Mouse (Mus musculus) MEL (cell line): ENCODE measurements around the gene Grm7. TPM values are rescaled to one million over a fixed set of nuclear protein-coding genes. Genes with fewer than 3 reads are reported as not detected.

Experiments
- DNase-seq: peaks from one replicate; pipeline ENCODE4 v3.0.0; 2011; ENCODE audit warnings: low read depth, low spot score
- H3K27ac ChIP-seq: 2 replicates; pipeline ENCODE4 v1.5.1; 2012; ENCODE audit warnings: low read depth, mild to moderate bottlenecking, control low read depth, low read length, moderate library complexity; ENCODE audit not compliant: control insufficient read depth
- H3K27me3 ChIP-seq, 2 experiments: fragments of 150-350 bp in 1 of 2; sonication (generic) in 1 of 2; 2 replicates each; pipeline ENCODE4 v1.6.1; 2012; ENCODE audit warnings: low read length in 2 of 2, mild to moderate bottlenecking in 2 of 2, improper control_type of control experiment in 1 of 2, moderate library complexity in 1 of 2; ENCODE audit not compliant: insufficient read depth in 2 of 2, control insufficient read depth in 1 of 2
- H3K36me3 ChIP-seq, 2 experiments: 2 replicates each; pipeline ENCODE4 v1.6.1; 2012 to 2014; ENCODE audit warnings: low read length in 2 of 2, improper control_type of control experiment in 1 of 2, inconsistent platforms in 1 of 2, mild to moderate bottlenecking in 1 of 2; ENCODE audit not compliant: insufficient read depth in 2 of 2, control insufficient read depth in 1 of 2
- H3K4me1 ChIP-seq, 2 experiments: fragments of 150-350 bp in 1 of 2; sonication (generic) in 1 of 2; 2 replicates each; pipeline ENCODE4 v1.6.1; 2012; ENCODE audit warnings: low read length in 2 of 2, improper control_type of control experiment in 1 of 2, mild to moderate bottlenecking in 1 of 2; ENCODE audit not compliant: insufficient read depth in 2 of 2, control insufficient read depth in 1 of 2
- H3K4me3 ChIP-seq, 2 experiments: fragments of 150-350 bp in 1 of 2; sonication (generic) in 1 of 2; 2 replicates each; pipeline ENCODE4 v1.5.1; 2012; ENCODE audit warnings: low read depth in 2 of 2, low read length in 2 of 2, mild to moderate bottlenecking in 2 of 2, moderate library complexity in 2 of 2, control low read depth in 1 of 2, improper control_type of control experiment in 1 of 2; ENCODE audit not compliant: control insufficient read depth in 1 of 2, insufficient read depth in 1 of 2
- H3K79me2 ChIP-seq: 2 replicates; pipeline ENCODE4 v1.6.1; 2012; ENCODE audit warnings: mild to moderate bottlenecking, low read length, moderate library complexity; ENCODE audit not compliant: control insufficient read depth, poor library complexity, insufficient read depth
- H3K9ac ChIP-seq: 2 replicates; pipeline ENCODE4 v1.6.1; 2012; ENCODE audit warnings: low read depth, mild to moderate bottlenecking, control low read depth, low read length, moderate library complexity; ENCODE audit not compliant: control insufficient read depth, poor library complexity, severe bottlenecking
- H3K9me3 ChIP-seq: fragments of 150-350 bp; sonication (generic); replicated peaks from 2 replicates; pipeline ENCODE4 v1.6.1; 2012; ENCODE audit warnings: mild to moderate bottlenecking, low read length, improper control_type of control experiment, moderate library complexity; ENCODE audit not compliant: insufficient read depth
- BHLHE40 ChIP-seq: IDR thresholded peaks from 2 replicates; pipeline ENCODE4 v1.6.1; 2012; ENCODE audit warnings: low read depth, mild to moderate bottlenecking, inconsistent platforms, low read length, improper control_type of control experiment, borderline replicate concordance
- CHD1 ChIP-seq: IDR thresholded peaks from 2 replicates; pipeline ENCODE4 v1.6.1; 2012; ENCODE audit warnings: low read depth, mild to moderate bottlenecking, inconsistent platforms, low read length, improper control_type of control experiment
- CHD2 ChIP-seq: IDR thresholded peaks from 2 replicates; pipeline ENCODE4 v1.6.1; 2011; ENCODE audit warnings: low read length, improper control_type of control experiment
- CTCF ChIP-seq, 3 experiments: IDR thresholded peaks in 2 of 3; conservative IDR thresholded peaks in 1 of 3; 2 replicates each; pipeline ENCODE4 v1.5.1; 2011 to 2012; ENCODE audit warnings: low read length in 3 of 3, low read depth in 2 of 3, mild to moderate bottlenecking in 2 of 3, improper control_type of control experiment in 1 of 3, inconsistent platforms in 1 of 3, mixed read lengths in 1 of 3, moderate library complexity in 1 of 3; ENCODE audit not compliant: control insufficient read depth in 1 of 3, insufficient read depth in 1 of 3, poor library complexity in 1 of 3, severe bottlenecking in 1 of 3
- E2F4 ChIP-seq: IDR thresholded peaks from 2 replicates; pipeline ENCODE4 v1.6.1; 2011; ENCODE audit warnings: low read depth, low read length, improper control_type of control experiment, borderline replicate concordance
- ELF1 ChIP-seq: IDR thresholded peaks from 2 replicates; pipeline ENCODE4 v1.6.1; 2014; ENCODE audit warnings: low read depth, mild to moderate bottlenecking, inconsistent platforms, low read length, improper control_type of control experiment, moderate library complexity
- ETS1 ChIP-seq: IDR thresholded peaks from 2 replicates; pipeline ENCODE4 v1.6.1; 2012; ENCODE audit warnings: low read depth, mild to moderate bottlenecking, inconsistent platforms, low read length, improper control_type of control experiment, moderate library complexity
- GABPA ChIP-seq: IDR thresholded peaks from 2 replicates; pipeline ENCODE4 v1.6.1; 2012; ENCODE audit warnings: low read depth, mild to moderate bottlenecking, inconsistent platforms, low read length, improper control_type of control experiment, moderate library complexity
- MAFK ChIP-seq: IDR thresholded peaks from 2 replicates; pipeline ENCODE4 v1.6.1; 2011; ENCODE audit warnings: low read depth, mild to moderate bottlenecking, low read length, improper control_type of control experiment, borderline replicate concordance
- MAX ChIP-seq: IDR thresholded peaks from 2 replicates; pipeline ENCODE4 v1.6.1; 2011; ENCODE audit warnings: low read length, improper control_type of control experiment
- MEF2A ChIP-seq: IDR thresholded peaks from 2 replicates; pipeline ENCODE4 v1.6.1; 2014; ENCODE audit warnings: low read depth, mild to moderate bottlenecking, inconsistent platforms, low read length, improper control_type of control experiment; ENCODE audit not compliant: poor library complexity, insufficient replicate concordance, severe bottlenecking; ENCODE audit errors: extremely low read depth
- MXI1 ChIP-seq: IDR thresholded peaks from 2 replicates; pipeline ENCODE4 v1.6.1; 2011; ENCODE audit warnings: mild to moderate bottlenecking, low read depth, low read length, improper control_type of control experiment
- MYB ChIP-seq: IDR thresholded peaks from 2 replicates; pipeline ENCODE4 v1.6.1; 2011; ENCODE audit warnings: mild to moderate bottlenecking, low read depth, low read length, improper control_type of control experiment
- MYC ChIP-seq: IDR thresholded peaks from 2 replicates; pipeline ENCODE4 v1.6.1; 2011; ENCODE audit warnings: low read depth, mild to moderate bottlenecking, low read length, improper control_type of control experiment, moderate library complexity
- NELFE ChIP-seq: IDR thresholded peaks from 2 replicates; pipeline ENCODE4 v1.6.1; 2011; ENCODE audit warnings: low read depth, low read length, improper control_type of control experiment
- NRF1 ChIP-seq: IDR thresholded peaks from 2 replicates; pipeline ENCODE4 v1.6.1; 2014; ENCODE audit warnings: low read depth, mild to moderate bottlenecking, inconsistent platforms, low read length, improper control_type of control experiment, moderate library complexity; ENCODE audit not compliant: poor library complexity, insufficient read depth, severe bottlenecking
- POLR2AphosphoS2 ChIP-seq: IDR thresholded peaks from 2 replicates; pipeline ENCODE4 v1.6.1; 2011; ENCODE audit warnings: low read length, improper control_type of control experiment
- RAD21 ChIP-seq: IDR thresholded peaks from 2 replicates; pipeline ENCODE4 v1.6.1; 2011; ENCODE audit warnings: mild to moderate bottlenecking, low read depth, low read length, improper control_type of control experiment
- RCOR1 ChIP-seq: IDR thresholded peaks from 2 replicates; pipeline ENCODE4 v1.6.1; 2012; ENCODE audit warnings: low read depth, mild to moderate bottlenecking, inconsistent platforms, low read length, improper control_type of control experiment
- SIN3A ChIP-seq: IDR thresholded peaks from 2 replicates; pipeline ENCODE4 v1.6.1; 2012; ENCODE audit warnings: low read length, improper control_type of control experiment, inconsistent platforms
- TBP ChIP-seq: IDR thresholded peaks from 2 replicates; pipeline ENCODE4 v1.8.0; 2011; ENCODE audit warnings: low read depth, low read length, improper control_type of control experiment
- USF2 ChIP-seq, 2 experiments: IDR thresholded peaks; 2 replicates each; pipeline ENCODE4 v1.6.1; 2011 to 2012; ENCODE audit warnings: improper control_type of control experiment in 2 of 2, low read length in 2 of 2, borderline replicate concordance in 1 of 2, inconsistent platforms in 1 of 2, low read depth in 1 of 2, mild to moderate bottlenecking in 1 of 2; ENCODE audit not compliant: insufficient read depth in 1 of 2
- ZC3H11A ChIP-seq: IDR thresholded peaks from 2 replicates; pipeline ENCODE4 v1.6.1; 2012; ENCODE audit warnings: low read depth, mild to moderate bottlenecking, inconsistent platforms, low read length, improper control_type of control experiment
- ZNF384 ChIP-seq: IDR thresholded peaks from 2 replicates; pipeline ENCODE4 v1.6.1; 2012; ENCODE audit warnings: low read depth, mild to moderate bottlenecking, inconsistent platforms, low read length, improper control_type of control experiment
- polyA plus RNA-seq, 2 experiments: library from polyadenylated mRNA; stranded (reverse) in 1 of 2; unstranded in 1 of 2; fragments of >175 nt in 1 of 2; fragments of >200 nt in 1 of 2; gene quantifications; 2 replicates each; pipeline versions ENCODE4 v1.2.1 to v1.2.4; 2012; ENCODE audit warnings: low replicate concordance in 2 of 2, low read depth in 1 of 2; ENCODE audit not compliant: insufficient read length in 2 of 2, insufficient read depth in 1 of 2, missing spikeins in 1 of 2
- total RNA-seq: library from RNA; depleted of rRNA; stranded (reverse); fragments of 300-350 nt; gene quantifications from 2 replicates; pipeline ENCODE4 v1.2.3, GENCODE M21; 2012

Gene Grm7
- total and polyA plus RNA-seq, 3 experiments: not detected

DNA sequence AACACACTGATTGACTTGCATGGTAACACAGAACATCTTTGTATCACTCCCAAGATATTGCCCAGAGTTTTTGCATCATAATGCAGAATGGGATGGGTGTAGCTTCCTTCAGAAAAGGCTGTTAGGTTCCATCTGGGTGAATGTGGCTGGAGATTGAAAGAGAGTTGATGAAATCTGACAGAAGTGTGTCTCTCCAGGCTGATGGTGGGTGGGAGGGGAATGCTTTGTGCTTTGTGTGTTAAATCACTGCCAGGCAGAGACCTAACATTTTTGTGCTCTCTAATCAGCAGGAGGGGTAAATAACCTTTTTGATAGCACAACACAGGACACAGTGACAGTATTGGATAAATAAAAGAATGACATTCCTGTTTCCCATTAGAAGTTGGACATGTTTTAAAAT, 840.7 kb downstream of the Grm7 start:
- TF ChIP-seq E2F4: no peak
- no peak for TF ChIP-seq SIN3A
- no peak for TF ChIP-seq BHLHE40
- TF ChIP-seq CHD2: no peak
- TF ChIP-seq ZC3H11A: no peak
- TF ChIP-seq MXI1: no peak
- TF ChIP-seq USF2 (IDR thresholded peaks at IDR 0.05; ENCODE audit: borderline replicate concordance in 1 of 2, insufficient read depth in 1 of 2, low read depth in 1 of 2, low read length in 2 of 2): no peak
- TF ChIP-seq MYC: no peak
- TF ChIP-seq GABPA: no peak
- no peak for TF ChIP-seq MAX
- no peak for TF ChIP-seq ETS1
- no peak for TF ChIP-seq POLR2AphosphoS2
- TF ChIP-seq ELF1: no peak
- no peak for TF ChIP-seq NELFE
- TF ChIP-seq MYB: no peak
- TF ChIP-seq CHD1: no peak
- DNase-seq: no peak
- Histone ChIP-seq H3K36me3 (no peaks in the 10 kb centered on the region), H3K79me2 (no peaks in the 10 kb centered on the region), H3K27ac (no peak overlapping the region), H3K27me3 (no peaks in the 10 kb centered on the region), H3K9me3 (no peaks in the 10 kb centered on the region), H3K4me1 (no peaks in the 10 kb centered on the region), H3K9ac (no peak overlapping the region), H3K4me3 (no peak overlapping the region)

DNA sequence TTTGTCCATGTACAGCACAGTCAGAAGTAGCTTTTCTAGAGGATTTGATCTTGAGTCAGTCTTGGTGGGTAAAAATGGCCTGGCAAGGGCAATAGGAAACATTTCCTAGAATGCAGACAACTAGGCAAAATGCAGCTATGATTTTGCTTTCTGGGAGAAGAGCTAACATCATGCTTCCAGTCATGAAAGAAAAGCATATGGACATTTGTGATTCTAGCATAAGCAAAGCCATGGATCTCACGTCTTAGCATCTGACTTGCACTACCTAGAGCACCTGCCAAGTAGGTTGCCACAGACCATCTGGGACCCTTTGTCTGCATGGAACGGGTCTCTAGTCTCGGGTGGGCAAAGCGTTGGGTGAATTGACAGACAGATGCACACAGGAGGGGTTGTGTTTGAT, 842.2 kb downstream of the Grm7 start:
- H3K36me3 ChIP-seq: no peaks in the 10 kb centered on the region

More for the DNA sequence above, 842.2 kb downstream of the Grm7 start:
- no peak overlapping the region for H3K27ac ChIP-seq
- H3K4me3 ChIP-seq: no peak overlapping the region
- TF ChIP-seq ZC3H11A (no peak), ZNF384 (no peak), CTCF (IDR thresholded peaks at IDR 0.05 in 2 of 3, conservative IDR thresholded peaks at IDR 0.05 in 1 of 3; ENCODE audit: control insufficient read depth in 1 of 3, insufficient read depth in 1 of 3, low read depth in 2 of 3, low read length in 3 of 3, poor library complexity in 1 of 3, severe bottlenecking in 1 of 3) (no peak), ETS1 (no peak), RCOR1 (no peak), RAD21 (no peak), TBP (no peak), MEF2A (no peak), MXI1 (no peak), NRF1 (no peak), MAFK (no peak)
- TF ChIP-seq, all 39 proteins: peak for 0
- H3K9ac ChIP-seq: no peak overlapping the region
- H3K79me2 ChIP-seq: no peaks in the 10 kb centered on the region
- H3K27me3 ChIP-seq: no peaks in the 10 kb centered on the region
- H3K9me3 ChIP-seq: no peaks in the 10 kb centered on the region
- DNase-seq: no peak
- H3K4me1 ChIP-seq: no peaks in the 10 kb centered on the region
